Mouse (Mus musculus): Measurements from ENCODE around the gene Mdm2.

DNA sequence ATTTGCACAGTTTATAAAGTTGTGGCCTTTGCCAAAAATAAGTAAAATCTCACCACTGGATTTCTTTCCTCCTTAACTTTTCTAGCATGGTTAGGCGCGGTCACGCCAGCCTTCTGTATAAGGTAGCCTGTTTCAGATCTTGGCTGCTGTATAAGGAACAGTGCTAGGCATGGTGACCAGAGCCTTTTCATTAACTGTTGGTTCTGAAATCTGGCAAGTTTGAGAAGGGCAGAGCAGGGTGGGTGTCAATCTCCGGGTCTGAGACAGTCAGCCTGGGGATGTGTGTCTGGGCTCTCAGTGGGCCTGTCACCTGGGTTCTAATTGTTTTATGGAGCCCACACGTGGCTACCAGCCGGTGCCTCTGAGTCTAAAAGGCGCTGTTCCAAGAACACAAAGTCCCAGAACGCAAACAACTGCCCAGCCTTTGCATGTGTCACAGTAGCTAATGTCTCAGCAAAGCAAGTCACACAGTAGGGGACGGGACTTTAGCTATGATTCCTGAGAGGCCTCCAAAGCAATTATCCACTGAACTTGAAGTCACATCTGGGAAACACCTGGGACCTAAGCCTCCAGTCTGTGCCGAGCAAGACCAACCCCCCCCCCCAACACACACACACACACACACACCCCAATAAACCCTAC lies 41.0 kb downstream of the Mdm2 start:
- no peak for TF ChIP-seq CTCF (IDR thresholded peaks at IDR 0.05; ENCODE audit: borderline replicate concordance, extremely low read depth, insufficient read depth, insufficient read length)
- no peak for TF ChIP-seq POLR2A (IDR thresholded peaks at IDR 0.05; ENCODE audit: borderline replicate concordance, extremely low read depth, insufficient read depth, insufficient read length, poor library complexity, severe bottlenecking)
